Mouse (Mus musculus): ENCODE data around the gene Lsm2. TPM values are rescaled to one million over a fixed set of nuclear protein-coding genes. Genes with fewer than 3 reads are reported as not detected.

Gene Lsm2
- total RNA-seq, 1 experiment from 2014 or later = 13.9 TPM

Other genes starting within 250 kb of the Lsm2 start
- gene C4b, start 238.0 kb upstream of the Lsm2 start, total RNA-seq (2017) = 0.19 to 0.64 TPM (median 0.19 TPM) in 3 replicates
- not detected in 3 replicates for gene Cyp21a1, start 177.3 kb upstream of the Lsm2 start, total RNA-seq (2017)
- 28.8 to 49.5 TPM (median 40.0 TPM) in 3 replicates for gene Stk19, start 144.9 kb upstream of the Lsm2 start, total RNA-seq (2017)
- gene Dxo, start 144.8 kb upstream of the Lsm2 start, total RNA-seq (2017) = 13.2 to 57.9 TPM (median 29.1 TPM) in 3 replicates
- gene Skiv2l, start 131.7 kb upstream of the Lsm2 start, total RNA-seq (2017) = 55.7 to 103 TPM (median 62.4 TPM) in 3 replicates
- 16.3 to 45.3 TPM (median 33.1 TPM) in 3 replicates for gene Nelfe, start 131.5 kb upstream of the Lsm2 start, total RNA-seq (2017)
- 1.1 to 4.8 TPM (median 2.8 TPM) in 3 replicates for gene Cfb, start 119.3 kb upstream of the Lsm2 start, total RNA-seq (2017)
- gene Zbtb12, start 102.4 kb upstream of the Lsm2 start, total RNA-seq (2017) = 0.57 to 1.7 TPM (median 1.6 TPM) in 3 replicates
- gene Gm20547, start 99.8 kb upstream of the Lsm2 start, total RNA-seq (2017) = not detected in 3 replicates
- gene C2, start 83.6 kb upstream of the Lsm2 start, total RNA-seq (2017) = not detected in 3 replicates
- 92.4 to 105 TPM (median 102 TPM) in 3 replicates for gene Ehmt2, start 83.4 kb upstream of the Lsm2 start, total RNA-seq (2017)
- gene Slc44a4, start 67.4 kb upstream of the Lsm2 start, total RNA-seq (2017) = not detected in 3 replicates
- gene Neu1, start 50.6 kb upstream of the Lsm2 start, total RNA-seq (2017) = 29.6 to 39.9 TPM (median 37.2 TPM) in 3 replicates
- 12.5 to 375 TPM (median 15.8 TPM) in 3 replicates for gene Hspa1b, start 22.6 kb upstream of the Lsm2 start, total RNA-seq (2017)
- 1.4 TPM in 1 of 3 replicates, not detected in the others for gene Gm20481, start 11.9 kb upstream of the Lsm2 start, total RNA-seq (2017)
- gene Hspa1a, start 9.7 kb upstream of the Lsm2 start, total RNA-seq (2017) = 4.9 to 201 TPM (median 8.6 TPM) in 3 replicates
- gene Hspa1l, start 9.2 kb upstream of the Lsm2 start, total RNA-seq (2017) = 1.1 to 1.7 TPM in 2 of 3 replicates, not detected in the other
- 89.9 to 126 TPM (median 116 TPM) in 3 replicates for gene Vars, start 19.1 kb downstream of the Lsm2 start, total RNA-seq (2017)
- gene Vwa7, start 34.7 kb downstream of the Lsm2 start, total RNA-seq (2017) = not detected in 3 replicates
- 1.2 TPM in 1 of 3 replicates, not detected in the others for gene Sapcd1, start 46.2 kb downstream of the Lsm2 start, total RNA-seq (2017)
- 0.76 to 1.6 TPM in 2 of 3 replicates, not detected in the other for gene Msh5, start 64.9 kb downstream of the Lsm2 start, total RNA-seq (2017)
- 356 to 514 TPM (median 477 TPM) in 3 replicates for gene Clic1, start 68.1 kb downstream of the Lsm2 start, total RNA-seq (2017)
- 1.1 TPM in 1 of 3 replicates, not detected in the others for gene Ddah2, start 77.2 kb downstream of the Lsm2 start, total RNA-seq (2017)
- gene Ly6g6c, start 83.5 kb downstream of the Lsm2 start, total RNA-seq (2017) = not detected in 3 replicates
- 0.57 to 3.1 TPM (median 0.75 TPM) in 3 replicates for gene Mpig6b, start 84.3 kb downstream of the Lsm2 start, total RNA-seq (2017)
- gene Ly6g6e, start 95.0 kb downstream of the Lsm2 start, total RNA-seq (2017) = not detected in 3 replicates
- gene Ly6g6d, start 96.2 kb downstream of the Lsm2 start, total RNA-seq (2017) = 2.3 TPM in 1 of 3 replicates, not detected in the others
- gene Ly6g6f, start 103.7 kb downstream of the Lsm2 start, total RNA-seq (2017) = 0.39 TPM in 1 of 3 replicates, not detected in the others
- gene Abhd16a, start 107.4 kb downstream of the Lsm2 start, total RNA-seq (2017) = 24.3 to 47.0 TPM (median 28.3 TPM) in 3 replicates
- gene Ly6g5c, start 126.4 kb downstream of the Lsm2 start, total RNA-seq (2017) = not detected in 3 replicates
- not detected in 3 replicates for gene Ly6g5b, start 133.6 kb downstream of the Lsm2 start, total RNA-seq (2017)
- gene Gpank1, start 139.6 kb downstream of the Lsm2 start, total RNA-seq (2017) = 62.4 to 126 TPM (median 65.8 TPM) in 3 replicates
- gene Csnk2b, start 140.2 kb downstream of the Lsm2 start, total RNA-seq (2017) = 188 to 293 TPM (median 226 TPM) in 3 replicates
- 33.5 to 43.7 TPM (median 42.6 TPM) in 3 replicates for gene D17H6S53E, start 144.5 kb downstream of the Lsm2 start, total RNA-seq (2017)
- gene Apom, start 150.2 kb downstream of the Lsm2 start, total RNA-seq (2017) = 1.4 TPM in 1 of 3 replicates, not detected in the others
- gene Bag6, start 153.3 kb downstream of the Lsm2 start, total RNA-seq (2017) = 72.4 to 192 TPM (median 104 TPM) in 3 replicates
- 21.3 to 57.6 TPM (median 32.1 TPM) in 3 replicates for gene Prrc2a, start 183.0 kb downstream of the Lsm2 start, total RNA-seq (2017)
- 20.7 to 64.8 TPM (median 31.9 TPM) in 3 replicates for gene Aif1, start 194.2 kb downstream of the Lsm2 start, total RNA-seq (2017)
- gene Lst1, start 206.6 kb downstream of the Lsm2 start, total RNA-seq (2017) = 763 to 1,006 TPM (median 964 TPM) in 3 replicates
- gene Ltb, start 212.6 kb downstream of the Lsm2 start, total RNA-seq (2017) = 38.1 to 48.1 TPM (median 38.4 TPM) in 3 replicates
- gene Tnf, start 220.1 kb downstream of the Lsm2 start, total RNA-seq (2017) = 37.0 to 62.7 TPM (median 38.1 TPM) in 3 replicates
- gene Lta, start 223.5 kb downstream of the Lsm2 start, total RNA-seq (2017) = 1.7 TPM in 1 of 3 replicates, not detected in the others
- gene Gm16181, start 239.0 kb downstream of the Lsm2 start, total RNA-seq (2017) = 0.64 to 2.9 TPM (median 2.7 TPM) in 3 replicates

Data from monocyte, adult 5-6 weeks (primary cell).